Mouse (Mus musculus) central nervous system, embryonic 18 days (tissue): ENCODE measurements around the gene Bglap3. TPM values are rescaled to one million over a fixed set of nuclear protein-coding genes. Genes with fewer than 3 reads are reported as not detected.

ENCODE experiments used
- polyA plus RNA-seq: library from polyadenylated mRNA; depleted of rRNA; stranded (reverse); fragments of >200 nt; gene quantifications from 2 replicates; pipeline ENCODE4 v1.2.3, GENCODE M21; 2012; rRNA removed

Bglap3 gene
- polyA plus RNA-seq = 0.09 and 0.15 TPM in 2 replicates

DNA sequence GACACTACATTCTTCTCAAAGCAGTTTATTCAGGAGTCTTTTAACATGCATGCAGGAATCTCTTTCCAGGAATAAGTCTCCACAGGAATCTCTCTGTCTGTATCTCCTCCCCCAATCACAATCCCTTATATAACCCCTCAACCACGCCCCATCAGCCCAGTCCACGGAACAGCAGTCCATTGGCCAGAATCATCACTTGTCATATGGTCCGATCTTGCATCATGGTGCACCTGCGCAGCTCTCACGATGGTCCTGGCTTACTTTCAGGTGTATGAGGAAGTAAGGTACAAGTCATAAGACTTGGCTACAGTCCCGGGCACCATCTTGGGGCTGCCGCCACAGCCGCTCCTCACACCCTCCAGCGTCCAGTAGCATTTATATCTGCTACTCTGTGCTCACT is at the start of gene Bglap3:
TSS of gene Bglap3 (minus strand) at position 101 of the 400 bp plus-strand sequence.

GRCm38 (mm10) chr3:88409741-88410644 is 37.5 kb upstream of the Bglap3 start, which contains the start of gene Pmf1:
Gene Pmf1, minus strand, starts transcription at chr3:88410331.

DNA sequence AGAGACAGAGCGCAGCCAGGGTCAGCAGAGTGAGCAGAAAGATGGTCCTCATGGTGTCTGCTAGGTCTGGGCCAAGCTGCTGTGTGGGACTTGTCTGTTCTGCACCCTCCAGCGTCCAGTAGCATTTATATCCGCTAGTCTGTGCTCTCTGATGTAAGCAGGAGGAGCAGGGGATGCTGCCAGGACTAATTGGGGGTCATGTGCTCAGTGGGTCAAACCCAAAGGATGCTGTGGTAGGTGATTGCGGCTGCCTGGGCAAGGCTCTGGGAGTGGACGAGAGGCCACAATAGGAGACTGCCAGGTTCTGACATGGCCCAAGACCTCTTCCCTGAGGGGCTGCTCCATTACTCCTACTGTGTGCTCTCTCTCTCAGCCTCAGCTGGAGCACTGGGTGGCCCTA is 11.8 kb upstream of the Bglap3 start, which contains the start of gene Bglap:
TSS of gene Bglap (minus strand) at position 101 of the 400 bp plus-strand sequence.

DNA sequence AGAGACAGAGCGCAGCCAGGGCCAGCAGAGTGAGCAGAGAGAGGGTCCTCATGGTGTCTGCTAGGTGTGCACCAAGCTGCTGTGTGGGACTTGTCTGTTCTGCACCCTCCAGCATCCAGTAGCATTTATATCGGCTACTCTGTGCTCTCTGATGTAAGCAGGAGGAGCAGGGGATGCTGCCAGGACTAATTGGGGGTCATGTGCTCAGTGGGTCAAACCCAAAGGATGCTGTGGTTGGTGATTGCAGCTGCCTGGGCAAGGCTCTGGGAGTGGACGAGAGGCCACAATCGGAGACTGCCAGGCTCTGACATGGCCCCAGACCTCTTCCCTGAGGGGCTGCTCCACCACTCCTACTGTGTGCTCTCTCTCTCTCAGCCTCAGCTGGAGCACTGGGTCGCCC is 6.1 kb upstream of the Bglap3 start, which contains the start of gene Bglap2:
TSS of gene Bglap2 (minus strand) at position 101 of the 400 bp plus-strand sequence.

DNA sequence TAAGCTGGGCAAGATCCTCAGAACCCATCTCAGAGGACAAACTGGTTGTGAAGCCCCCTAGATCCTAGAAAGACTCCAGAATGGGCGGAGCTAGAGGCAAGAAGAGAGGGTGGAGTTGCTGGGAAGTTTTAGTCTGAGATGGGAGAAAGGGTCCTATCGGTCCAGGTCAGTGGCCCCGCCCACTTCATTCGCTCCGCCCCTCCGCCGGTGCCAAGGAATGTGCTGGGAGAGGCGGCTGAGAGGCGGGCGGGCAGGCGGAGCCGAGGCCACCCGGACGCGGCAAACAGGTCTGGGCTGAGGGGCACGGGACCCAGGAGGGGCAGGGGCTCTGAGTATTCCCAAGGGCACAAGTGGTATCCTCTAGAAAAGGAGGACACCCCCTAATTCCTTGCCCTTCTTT is 8.2 kb downstream of the Bglap3 start, which contains the start of gene Paqr6:
TSS of gene Paqr6 (plus strand) at position 248 of the 400 bp plus-strand sequence.

GRCm38 (mm10) chr3:88336058-88337013 is 36.2 kb downstream of the Bglap3 start, which contains the start of the genes Tmem79 and Smg5:
Gene Tmem79, minus strand, starts transcription at chr3:88336148.
Gene Smg5, plus strand, starts transcription at chr3:88336260.

DNA sequence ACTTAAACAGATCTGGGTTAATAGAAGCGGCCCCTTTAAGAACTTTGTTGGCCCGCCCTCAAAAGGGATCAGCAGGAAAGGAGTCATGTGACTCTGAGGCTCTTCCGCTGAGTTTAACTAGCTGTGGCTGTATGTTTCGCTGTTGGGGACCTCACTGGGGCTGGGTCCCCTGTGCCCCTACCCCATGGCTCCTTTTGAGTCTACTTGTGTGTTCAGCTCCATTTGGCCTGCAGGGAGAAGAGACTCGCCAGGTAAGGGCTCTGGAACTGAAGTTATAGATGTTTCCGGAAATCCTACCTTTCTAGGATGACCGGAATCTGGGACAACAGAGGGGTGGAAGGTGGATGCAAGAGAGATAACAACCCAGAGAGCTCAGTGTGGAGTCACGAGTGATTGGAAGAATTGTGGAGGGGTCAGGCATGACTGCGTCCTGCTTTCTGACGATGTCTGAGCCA is 47.6 kb downstream of the Bglap3 start, which contains the start of gene Glmp:
TSS of gene Glmp (plus strand) at position 73 of the 455 bp plus-strand sequence.

Other genes with a start within 250 kb of the Bglap3 start
- gene Mef2d, start 230.4 kb downstream of the Bglap3 start, polyA plus RNA-seq = 45.6 and 57.2 TPM in 2 replicates
- 0.06 and 0.17 TPM in 2 replicates for gene Rhbg, start 118.0 kb downstream of the Bglap3 start, polyA plus RNA-seq
- 0.14 TPM in 1 of 2 replicates, not detected in the other for gene Gm38392, start 85.5 kb downstream of the Bglap3 start, polyA plus RNA-seq
- 4.0 and 6.2 TPM in 2 replicates for gene Tsacc, start 75.7 kb downstream of the Bglap3 start, polyA plus RNA-seq
- gene Cct3, start 75.6 kb downstream of the Bglap3 start, polyA plus RNA-seq = 313 and 317 TPM in 2 replicates
- 54.1 and 56.2 TPM in 2 replicates for gene Glmp, start 47.7 kb downstream of the Bglap3 start, polyA plus RNA-seq
- gene Tmem79, start 36.6 kb downstream of the Bglap3 start, polyA plus RNA-seq = 0.82 and 0.94 TPM in 2 replicates
- 90.2 and 90.7 TPM in 2 replicates for gene Smg5, start 36.5 kb downstream of the Bglap3 start, polyA plus RNA-seq
- gene Paqr6, start 8.2 kb downstream of the Bglap3 start, polyA plus RNA-seq = 3.1 and 3.4 TPM in 2 replicates
- gene Bglap2, start 6.0 kb upstream of the Bglap3 start, polyA plus RNA-seq = 1.0 and 7.1 TPM in 2 replicates
- 0.56 and 7.4 TPM in 2 replicates for gene Bglap, start 11.7 kb upstream of the Bglap3 start, polyA plus RNA-seq
- gene Pmf1, start 37.6 kb upstream of the Bglap3 start, polyA plus RNA-seq = 21.8 and 23.7 TPM in 2 replicates
- 41.3 and 42.5 TPM in 2 replicates for gene Slc25a44, start 52.4 kb upstream of the Bglap3 start, polyA plus RNA-seq
- 54.7 and 57.7 TPM in 2 replicates for gene Sema4a, start 88.4 kb upstream of the Bglap3 start, polyA plus RNA-seq
- 40.9 and 46.3 TPM in 2 replicates for gene Lmna, start 137.2 kb upstream of the Bglap3 start, polyA plus RNA-seq
- gene Mex3a, start 159.7 kb upstream of the Bglap3 start, polyA plus RNA-seq = 54.4 and 59.6 TPM in 2 replicates
- gene Rab25, start 175.6 kb upstream of the Bglap3 start, polyA plus RNA-seq = 0.27 and 0.47 TPM in 2 replicates
- 149 and 155 TPM in 2 replicates for gene Lamtor2, start 180.3 kb upstream of the Bglap3 start, polyA plus RNA-seq
- 89.7 and 95.0 TPM in 2 replicates for gene Ubqln4, start 181.0 kb upstream of the Bglap3 start, polyA plus RNA-seq
- 175 and 179 TPM in 2 replicates for gene Ssr2, start 203.1 kb upstream of the Bglap3 start, polyA plus RNA-seq
- 74.7 and 92.8 TPM in 2 replicates for gene Arhgef2, start 233.2 kb upstream of the Bglap3 start, polyA plus RNA-seq